Mouse (Mus musculus) MEL (cell line): ENCODE data around the gene Abcb6. TPM values are rescaled to one million over a fixed set of nuclear protein-coding genes. Genes with fewer than 3 reads are reported as not detected.

Source experiments
- DNase-seq: peaks from one replicate; pipeline ENCODE4 v3.0.0; 2011; ENCODE audit warnings: low read depth, low spot score
- H3K27ac ChIP-seq: 2 replicates; pipeline ENCODE4 v1.5.1; 2012; ENCODE audit warnings: low read depth, mild to moderate bottlenecking, control low read depth, low read length, moderate library complexity; ENCODE audit not compliant: control insufficient read depth
- H3K27me3 ChIP-seq, 2 experiments: fragments of 150-350 bp in 1 of 2; sonication (generic) in 1 of 2; 2 replicates each; pipeline ENCODE4 v1.6.1; 2012; ENCODE audit warnings: low read length in 2 of 2, mild to moderate bottlenecking in 2 of 2, improper control_type of control experiment in 1 of 2, moderate library complexity in 1 of 2; ENCODE audit not compliant: insufficient read depth in 2 of 2, control insufficient read depth in 1 of 2
- H3K36me3 ChIP-seq, 2 experiments: 2 replicates each; pipeline ENCODE4 v1.6.1; 2012 to 2014; ENCODE audit warnings: low read length in 2 of 2, improper control_type of control experiment in 1 of 2, inconsistent platforms in 1 of 2, mild to moderate bottlenecking in 1 of 2; ENCODE audit not compliant: insufficient read depth in 2 of 2, control insufficient read depth in 1 of 2
- H3K4me1 ChIP-seq, 2 experiments: fragments of 150-350 bp in 1 of 2; sonication (generic) in 1 of 2; 2 replicates each; pipeline ENCODE4 v1.6.1; 2012; ENCODE audit warnings: low read length in 2 of 2, improper control_type of control experiment in 1 of 2, mild to moderate bottlenecking in 1 of 2; ENCODE audit not compliant: insufficient read depth in 2 of 2, control insufficient read depth in 1 of 2
- H3K4me3 ChIP-seq, 2 experiments: fragments of 150-350 bp in 1 of 2; sonication (generic) in 1 of 2; 2 replicates each; pipeline ENCODE4 v1.5.1; 2012; ENCODE audit warnings: low read depth in 2 of 2, low read length in 2 of 2, mild to moderate bottlenecking in 2 of 2, moderate library complexity in 2 of 2, control low read depth in 1 of 2, improper control_type of control experiment in 1 of 2; ENCODE audit not compliant: control insufficient read depth in 1 of 2, insufficient read depth in 1 of 2
- H3K79me2 ChIP-seq: 2 replicates; pipeline ENCODE4 v1.6.1; 2012; ENCODE audit warnings: mild to moderate bottlenecking, low read length, moderate library complexity; ENCODE audit not compliant: control insufficient read depth, poor library complexity, insufficient read depth
- H3K9ac ChIP-seq: 2 replicates; pipeline ENCODE4 v1.6.1; 2012; ENCODE audit warnings: low read depth, mild to moderate bottlenecking, control low read depth, low read length, moderate library complexity; ENCODE audit not compliant: control insufficient read depth, poor library complexity, severe bottlenecking
- H3K9me3 ChIP-seq: fragments of 150-350 bp; sonication (generic); replicated peaks from 2 replicates; pipeline ENCODE4 v1.6.1; 2012; ENCODE audit warnings: mild to moderate bottlenecking, low read length, improper control_type of control experiment, moderate library complexity; ENCODE audit not compliant: insufficient read depth
- CHD1 ChIP-seq: IDR thresholded peaks from 2 replicates; pipeline ENCODE4 v1.6.1; 2012; ENCODE audit warnings: low read depth, mild to moderate bottlenecking, inconsistent platforms, low read length, improper control_type of control experiment
- CHD2 ChIP-seq: IDR thresholded peaks from 2 replicates; pipeline ENCODE4 v1.6.1; 2011; ENCODE audit warnings: low read length, improper control_type of control experiment
- CTCF ChIP-seq, 3 experiments: IDR thresholded peaks in 2 of 3; conservative IDR thresholded peaks in 1 of 3; 2 replicates each; pipeline ENCODE4 v1.5.1; 2011 to 2012; ENCODE audit warnings: low read length in 3 of 3, low read depth in 2 of 3, mild to moderate bottlenecking in 2 of 3, improper control_type of control experiment in 1 of 3, inconsistent platforms in 1 of 3, mixed read lengths in 1 of 3, moderate library complexity in 1 of 3; ENCODE audit not compliant: control insufficient read depth in 1 of 3, insufficient read depth in 1 of 3, poor library complexity in 1 of 3, severe bottlenecking in 1 of 3
- ELF1 ChIP-seq: IDR thresholded peaks from 2 replicates; pipeline ENCODE4 v1.6.1; 2014; ENCODE audit warnings: low read depth, mild to moderate bottlenecking, inconsistent platforms, low read length, improper control_type of control experiment, moderate library complexity
- EP300 ChIP-seq, 2 experiments: IDR thresholded peaks; 2 replicates each; pipeline ENCODE4 v1.6.1; 2011; ENCODE audit warnings: improper control_type of control experiment in 2 of 2, low read length in 2 of 2, low read depth in 1 of 2, mild to moderate bottlenecking in 1 of 2
- ETS1 ChIP-seq: IDR thresholded peaks from 2 replicates; pipeline ENCODE4 v1.6.1; 2012; ENCODE audit warnings: low read depth, mild to moderate bottlenecking, inconsistent platforms, low read length, improper control_type of control experiment, moderate library complexity
- GABPA ChIP-seq: IDR thresholded peaks from 2 replicates; pipeline ENCODE4 v1.6.1; 2012; ENCODE audit warnings: low read depth, mild to moderate bottlenecking, inconsistent platforms, low read length, improper control_type of control experiment, moderate library complexity
- GATA1 ChIP-seq: IDR thresholded peaks from 2 replicates; pipeline ENCODE4 v1.6.1; 2011; ENCODE audit warnings: low read depth, low read length, improper control_type of control experiment
- HCFC1 ChIP-seq: IDR thresholded peaks from 2 replicates; pipeline ENCODE4 v1.6.1; 2012; ENCODE audit warnings: low read depth, mild to moderate bottlenecking, inconsistent platforms, low read length, improper control_type of control experiment, moderate library complexity
- JUND ChIP-seq: IDR thresholded peaks from 2 replicates; pipeline ENCODE4 v1.6.1; 2011; ENCODE audit warnings: low read depth, mild to moderate bottlenecking, improper control_type of control experiment, low read length
- KAT2A ChIP-seq: conservative IDR thresholded peaks from 2 replicates; pipeline ENCODE4 v1.6.1; 2012; ENCODE audit warnings: low read depth, low read length, improper control_type of control experiment, inconsistent platforms
- MAFK ChIP-seq: IDR thresholded peaks from 2 replicates; pipeline ENCODE4 v1.6.1; 2011; ENCODE audit warnings: low read depth, mild to moderate bottlenecking, low read length, improper control_type of control experiment, borderline replicate concordance
- MAX ChIP-seq: IDR thresholded peaks from 2 replicates; pipeline ENCODE4 v1.6.1; 2011; ENCODE audit warnings: low read length, improper control_type of control experiment
- MAZ ChIP-seq: IDR thresholded peaks from 2 replicates; pipeline ENCODE4 v1.6.1; 2012; ENCODE audit warnings: low read depth, mild to moderate bottlenecking, inconsistent platforms, low read length, improper control_type of control experiment
- MYB ChIP-seq: IDR thresholded peaks from 2 replicates; pipeline ENCODE4 v1.6.1; 2011; ENCODE audit warnings: mild to moderate bottlenecking, low read depth, low read length, improper control_type of control experiment
- MYC ChIP-seq: IDR thresholded peaks from 2 replicates; pipeline ENCODE4 v1.6.1; 2011; ENCODE audit warnings: low read depth, mild to moderate bottlenecking, low read length, improper control_type of control experiment, moderate library complexity
- NELFE ChIP-seq: IDR thresholded peaks from 2 replicates; pipeline ENCODE4 v1.6.1; 2011; ENCODE audit warnings: low read depth, low read length, improper control_type of control experiment
- POLR2A ChIP-seq, 2 experiments: IDR thresholded peaks; 2 replicates each; pipeline ENCODE4 v1.6.1; 2011 to 2012; ENCODE audit warnings: low read length in 2 of 2, mild to moderate bottlenecking in 2 of 2, control low read depth in 1 of 2, improper control_type of control experiment in 1 of 2, low read depth in 1 of 2, moderate library complexity in 1 of 2; ENCODE audit not compliant: control insufficient read depth in 1 of 2, insufficient read depth in 1 of 2, poor library complexity in 1 of 2
- POLR2AphosphoS2 ChIP-seq: IDR thresholded peaks from 2 replicates; pipeline ENCODE4 v1.6.1; 2011; ENCODE audit warnings: low read length, improper control_type of control experiment
- SMC3 ChIP-seq: IDR thresholded peaks from 2 replicates; pipeline ENCODE4 v1.6.1; 2011; ENCODE audit warnings: low read depth, low read length, improper control_type of control experiment
- TAL1 ChIP-seq: IDR thresholded peaks from 2 replicates; pipeline ENCODE4 v1.6.1; 2012; ENCODE audit warnings: mild to moderate bottlenecking, inconsistent platforms, low read length, moderate library complexity, mixed read lengths
- TBP ChIP-seq: IDR thresholded peaks from 2 replicates; pipeline ENCODE4 v1.8.0; 2011; ENCODE audit warnings: low read depth, low read length, improper control_type of control experiment
- TCF12 ChIP-seq: IDR thresholded peaks from 2 replicates; pipeline ENCODE4 v1.6.1; 2014; ENCODE audit warnings: low read depth, mild to moderate bottlenecking, inconsistent platforms, low read length, improper control_type of control experiment, moderate library complexity
- UBTF ChIP-seq: IDR thresholded peaks from 2 replicates; pipeline ENCODE4 v1.6.1; 2012; ENCODE audit warnings: low read depth, mild to moderate bottlenecking, inconsistent platforms, low read length, improper control_type of control experiment, moderate library complexity, borderline replicate concordance; ENCODE audit not compliant: insufficient read depth
- USF1 ChIP-seq: IDR thresholded peaks from 2 replicates; pipeline ENCODE4 v1.6.1; 2014; ENCODE audit warnings: low read depth, mild to moderate bottlenecking, inconsistent platforms, low read length, improper control_type of control experiment, moderate library complexity
- ZC3H11A ChIP-seq: IDR thresholded peaks from 2 replicates; pipeline ENCODE4 v1.6.1; 2012; ENCODE audit warnings: low read depth, mild to moderate bottlenecking, inconsistent platforms, low read length, improper control_type of control experiment
- ZKSCAN1 ChIP-seq: IDR thresholded peaks from 2 replicates; pipeline ENCODE4 v1.6.1; 2012; ENCODE audit warnings: low read depth, mild to moderate bottlenecking, inconsistent platforms, low read length, improper control_type of control experiment, moderate library complexity
- ZMIZ1 ChIP-seq: IDR thresholded peaks from 2 replicates; pipeline ENCODE4 v1.6.1; 2012; ENCODE audit warnings: low read depth, mild to moderate bottlenecking, inconsistent platforms, low read length, improper control_type of control experiment, moderate library complexity
- polyA plus RNA-seq, 2 experiments: library from polyadenylated mRNA; stranded (reverse) in 1 of 2; unstranded in 1 of 2; fragments of >175 nt in 1 of 2; fragments of >200 nt in 1 of 2; gene quantifications; 2 replicates each; pipeline versions ENCODE4 v1.2.1 to v1.2.4; 2012; ENCODE audit warnings: low replicate concordance in 2 of 2, low read depth in 1 of 2; ENCODE audit not compliant: insufficient read length in 2 of 2, insufficient read depth in 1 of 2, missing spikeins in 1 of 2
- total RNA-seq: library from RNA; depleted of rRNA; stranded (reverse); fragments of 300-350 nt; gene quantifications from 2 replicates; pipeline ENCODE4 v1.2.3, GENCODE M21; 2012

The Abcb6 gene
- total and polyA plus RNA-seq, 3 experiments: 73.5 to 84.4 TPM; not detected in 1

DNA sequence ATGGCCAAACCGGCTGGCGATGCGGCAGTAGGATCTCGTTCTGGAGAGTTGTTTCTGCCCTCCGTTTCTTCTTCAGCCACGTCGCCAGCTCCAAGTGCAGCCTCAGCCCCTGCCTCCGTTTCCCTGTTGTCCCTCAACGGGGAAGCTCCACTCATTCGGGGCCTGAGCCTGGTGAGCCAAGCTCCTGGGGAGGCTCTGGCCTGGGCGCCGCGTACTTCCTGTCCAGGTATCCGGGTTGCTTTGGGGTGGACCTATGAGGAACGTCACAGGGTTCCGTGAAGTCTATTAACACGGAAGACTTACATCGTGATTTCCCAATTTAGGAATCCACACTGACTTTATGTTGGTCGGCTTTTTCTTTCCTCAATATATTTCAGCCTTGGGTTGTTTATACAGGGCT lies 12.3 kb upstream of the Abcb6 start:
- Histone ChIP-seq H3K9me3 (no peaks in the 10 kb centered on the region), H3K4me1 (peaks cover under 1 to 25% of the 10 kb centered on the region in 2 experiments; a peak in 3 of 4 replicates), H3K9ac (peak overlapping the region; percentile 84), H3K79me2 (peaks cover 9% of the 10 kb centered on the region), H3K4me3 (peak overlapping the region; percentile 86 to 96), H3K27me3 (no peaks in the 10 kb centered on the region), H3K36me3 (peaks cover 0 to 25% of the 10 kb centered on the region in 2 experiments; a peak in 2 of 4 replicates), H3K27ac (peak overlapping the region; percentile 80)
- peak; percentile 81 for DNase-seq
- TF ChIP-seq CHD1: 0 out of 2 replicates have a peak, but pooled peaks have one; percentile 58
- 0 out of 4 replicates have a peak, but pooled peaks of 1 of the 2 experiments have one; percentile 16 for TF ChIP-seq POLR2A (IDR thresholded peaks at IDR 0.05; ENCODE audit: control insufficient read depth in 1 of 2, insufficient read depth in 1 of 2, low read depth in 1 of 2, low read length in 2 of 2, poor library complexity in 1 of 2)
- TF ChIP-seq ZMIZ1: peak; percentile 41; the same call in 1 of the 2 replicates
- peak; percentile 37; the same call in 1 of the 2 replicates for TF ChIP-seq HCFC1
- no peak for TF ChIP-seq MAFK
- no peak for TF ChIP-seq TAL1
- no peak for TF ChIP-seq MAX
- 0 out of 2 replicates have a peak, but pooled peaks have one; percentile 52 for TF ChIP-seq ELF1
- peak; percentile 50; the same call in 1 of the 2 replicates for TF ChIP-seq NELFE

DNA sequence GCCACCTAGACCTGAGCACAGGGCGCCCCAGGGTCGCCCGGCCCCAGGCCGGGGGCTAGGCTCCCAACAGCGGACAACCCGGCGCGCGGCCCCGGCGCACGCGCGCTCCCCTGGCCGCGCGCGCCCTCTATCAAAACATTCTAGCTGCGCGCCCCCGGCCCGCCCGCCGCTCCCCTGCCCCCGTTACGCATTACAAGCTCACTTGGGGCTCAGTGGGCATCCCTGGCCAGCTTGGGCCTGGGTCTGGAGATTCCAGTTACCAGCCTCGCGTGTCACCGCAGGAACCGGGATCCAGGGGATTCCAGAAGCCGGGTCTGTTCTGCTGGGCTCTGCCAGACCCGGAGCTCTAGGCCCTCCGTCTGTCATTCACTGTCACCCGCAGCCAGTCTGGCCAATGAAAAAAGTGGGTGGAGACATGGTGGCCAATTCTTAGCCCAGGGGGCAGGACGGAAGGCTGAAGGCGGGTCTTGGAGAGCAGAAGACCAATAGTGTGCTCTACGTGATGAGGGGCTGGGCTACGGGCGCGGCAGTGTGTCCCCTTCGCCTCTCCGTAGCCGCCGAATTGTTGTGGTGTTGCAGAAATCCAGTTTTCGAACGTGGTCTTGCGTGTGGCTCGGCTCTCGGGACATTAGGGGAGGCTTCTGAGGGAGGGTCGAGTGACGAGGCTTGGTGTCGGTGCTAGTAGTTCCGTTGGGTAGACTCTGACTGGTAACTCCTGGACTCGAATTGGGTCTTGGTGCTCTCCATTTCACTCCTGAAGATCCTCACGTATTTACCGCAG lies 11.6 kb upstream of the Abcb6 start, which contains the start of the genes Ankzf1 and Atg9a:
Gene Ankzf1 (plus strand): TSS at position 530 of the 781 bp plus-strand sequence.
Gene Atg9a (minus strand): TSS at position 575 of the 781 bp plus-strand sequence.
- peaks cover 3 to 30% of the 10 kb centered on the region in 2 experiments; a peak in 3 of 4 replicates for H3K4me1 ChIP-seq
- H3K79me2 ChIP-seq: peaks cover 9% of the 10 kb centered on the region
- H3K27ac ChIP-seq: peak within 1 kb of the TSS; percentile 80
- H3K36me3 ChIP-seq: peaks cover 0 to 31% of the 10 kb centered on the region in 2 experiments; a peak in 2 of 4 replicates
- H3K27me3 ChIP-seq: no peaks in the 10 kb centered on the region
- H3K9me3 ChIP-seq: no peaks in the 10 kb centered on the region
- H3K9ac ChIP-seq: peak within 1 kb of the TSS; percentile 96
- DNase-seq: peak; percentile 99
- H3K4me3 ChIP-seq: peak within 1 kb of the TSS; percentile 95 to 96
- TF ChIP-seq JUND: no peak
- no peak for TF ChIP-seq SMC3
- peak; percentile 86 for TF ChIP-seq HCFC1
- TF ChIP-seq GATA1: no peak
- peak; percentile 59 for TF ChIP-seq TCF12
- no peak for TF ChIP-seq MAFK
- peak; percentile 48; the same call in 1 of the 2 replicates for TF ChIP-seq MYC
- peak; percentile 63 for TF ChIP-seq TBP
- no peak for TF ChIP-seq USF1
- TF ChIP-seq GABPA: no peak
- peak; percentile 70; the same call in 1 of the 2 replicates for TF ChIP-seq MAX
- TF ChIP-seq ZC3H11A: no peak
- no peak; the same call in 1 of the 2 replicates for TF ChIP-seq MAZ
- no peak for TF ChIP-seq EP300 (IDR thresholded peaks at IDR 0.05; ENCODE audit: low read depth in 1 of 2, low read length in 2 of 2)
- peak; percentile 72 for TF ChIP-seq NELFE
- TF ChIP-seq MYB: no peak
- 0 out of 2 replicates have a peak, but pooled peaks have one; percentile 46 for TF ChIP-seq ETS1
- peak; percentile 56; the same call in 1 of the 2 replicates for TF ChIP-seq POLR2AphosphoS2
- TF ChIP-seq TAL1: no peak
- 0 out of 2 replicates have a peak, but pooled peaks have one; percentile 27 for TF ChIP-seq ELF1
- 0 out of 6 replicates have a peak, but pooled peaks of 1 of the 3 experiments have one; percentile 5 for TF ChIP-seq CTCF (IDR thresholded peaks at IDR 0.05 in 2 of 3, conservative IDR thresholded peaks at IDR 0.05 in 1 of 3; ENCODE audit: control insufficient read depth in 1 of 3, insufficient read depth in 1 of 3, low read depth in 2 of 3, low read length in 3 of 3, poor library complexity in 1 of 3, severe bottlenecking in 1 of 3)
- TF ChIP-seq ZMIZ1: peak; percentile 15; the same call in 1 of the 2 replicates
- TF ChIP-seq UBTF: no peak
- no peak for TF ChIP-seq ZKSCAN1
- TF ChIP-seq POLR2A (IDR thresholded peaks at IDR 0.05; ENCODE audit: control insufficient read depth in 1 of 2, insufficient read depth in 1 of 2, low read depth in 1 of 2, low read length in 2 of 2, poor library complexity in 1 of 2): peak; percentile 50 to 78; a peak in 3 of 4 replicates
- peak; percentile 47 for TF ChIP-seq CHD2
- TF ChIP-seq KAT2A: no peak; the same call in 1 of the 2 replicates
